Mouse (Mus musculus) midbrain, embryonic 11.5 days (tissue): ENCODE measurements around the gene Serpine3. TPM values are rescaled to one million over a fixed set of nuclear protein-coding genes. Genes with fewer than 3 reads are reported as not detected.
"Not testable (repeated sequence)": the region's sequence is repeated elsewhere in the genome, so short reads cannot be mapped to it uniquely, and the experiment has no call there.

ENCODE experiments used
- ATAC-seq: fragments of 200-750 bp; cut with Nextera tagmentation; 2 replicates; pipeline ENCODE4 v1.8.0; 2017; ENCODE audit warnings: moderate TSS enrichment, moderate library complexity; ENCODE audit not compliant: low FRiP score
- DNase-seq: peaks from one replicate; pipeline ENCODE4 v3.0.0; 2015; ENCODE audit warnings: low spot score; ENCODE audit errors: missing footprints
- H3K27ac ChIP-seq: fragments of 300-500 bp; sonication (generic); 2 replicates; pipeline ENCODE4 v1.5.1; 2014; ENCODE audit warnings: low read depth, low read length
- H3K27me3 ChIP-seq: fragments of 300-500 bp; sonication (generic); 2 replicates; pipeline ENCODE4 v1.6.1; 2014; ENCODE audit warnings: mild to moderate bottlenecking, low read length, moderate library complexity, mixed read lengths; ENCODE audit not compliant: control insufficient read depth, insufficient read depth
- H3K36me3 ChIP-seq: fragments of 300-500 bp; sonication (generic); 2 replicates; pipeline ENCODE4 v1.6.1; 2014; ENCODE audit warnings: mild to moderate bottlenecking, low read length, moderate library complexity, mixed read lengths; ENCODE audit not compliant: control insufficient read depth, insufficient read depth
- H3K4me1 ChIP-seq: fragments of 300-500 bp; sonication (generic); 2 replicates; pipeline ENCODE4 v1.6.1; 2014; ENCODE audit warnings: low read length; ENCODE audit not compliant: control insufficient read depth, insufficient read depth
- H3K4me2 ChIP-seq: fragments of 300-500 bp; sonication (generic); 2 replicates; pipeline ENCODE4 v1.6.1; 2014; ENCODE audit warnings: mild to moderate bottlenecking, moderate library complexity
- H3K4me3 ChIP-seq: fragments of 300-500 bp; sonication (generic); 2 replicates; pipeline ENCODE4 v1.5.1; 2014; ENCODE audit warnings: low read depth, low read length
- H3K9ac ChIP-seq: fragments of 300-500 bp; sonication (generic); 2 replicates; pipeline ENCODE4 v1.6.1; 2014; ENCODE audit warnings: low read length
- H3K9me3 ChIP-seq: fragments of 300-500 bp; sonication (generic); 2 replicates; pipeline ENCODE4 v1.6.1; 2016; ENCODE audit warnings: low read length; ENCODE audit not compliant: control insufficient read depth
- whole genome bisulfite sequencing: fragments of 180-500 bp; shearing (Covaris S2); extraction: QIAGEN DNeasy Blood & Tissue Kit; methylation state at CpG from one replicate; pipeline ENCODE4 v1.1.7; 2014; 5-methylcytosine and 5-hydroxymethylcytosine counted together
- polyA plus RNA-seq: library from polyadenylated mRNA; unstranded; fragments of >200 nt; fragmentation: Nextera tagmentation; extraction: Ambion mirVana; gene quantifications from 2 replicates; pipeline ENCODE4 v1.2.1, GENCODE M21; 2014

The Serpine3 gene
- polyA plus RNA-seq: not detected in 2 replicates

DNA sequence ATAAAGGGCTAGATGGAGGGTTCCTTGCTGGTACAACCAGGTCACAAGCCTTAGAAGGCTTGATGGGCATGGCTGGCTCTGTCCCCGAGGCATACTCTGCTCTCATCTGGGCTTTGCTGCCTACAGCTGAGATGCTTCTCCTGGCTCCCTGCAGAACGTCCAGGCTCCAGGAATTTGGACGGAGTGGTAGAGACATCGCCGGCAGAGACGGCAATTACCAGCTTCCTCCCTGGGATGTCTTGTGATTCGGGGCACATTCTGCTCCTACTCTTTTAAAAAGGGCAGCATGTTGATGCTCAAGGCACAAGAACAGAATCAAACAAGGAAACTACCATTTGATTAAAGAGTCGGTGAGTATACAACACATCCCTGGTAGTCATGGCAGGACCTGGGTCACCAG lies at the start of gene Serpine3:
TSS of gene Serpine3 (plus strand) at position 301 of the 400 bp plus-strand sequence.
- Histone ChIP-seq H3K4me1 (no peaks in the 10 kb centered on the region), H3K4me3 (no peak within 1 kb of the TSS), H3K27ac (no peak within 1 kb of the TSS), H3K9ac (no peak within 1 kb of the TSS), H3K9me3 (no peaks in the 10 kb centered on the region), H3K27me3 (no peaks in the 10 kb centered on the region), H3K36me3 (no peaks in the 10 kb centered on the region), H3K4me2 (no peak within 1 kb of the TSS)
- DNase-seq: no peak
- no peak for ATAC-seq
- WGBS: 86% methylated on average over 8 of the region's 8 CpGs

DNA sequence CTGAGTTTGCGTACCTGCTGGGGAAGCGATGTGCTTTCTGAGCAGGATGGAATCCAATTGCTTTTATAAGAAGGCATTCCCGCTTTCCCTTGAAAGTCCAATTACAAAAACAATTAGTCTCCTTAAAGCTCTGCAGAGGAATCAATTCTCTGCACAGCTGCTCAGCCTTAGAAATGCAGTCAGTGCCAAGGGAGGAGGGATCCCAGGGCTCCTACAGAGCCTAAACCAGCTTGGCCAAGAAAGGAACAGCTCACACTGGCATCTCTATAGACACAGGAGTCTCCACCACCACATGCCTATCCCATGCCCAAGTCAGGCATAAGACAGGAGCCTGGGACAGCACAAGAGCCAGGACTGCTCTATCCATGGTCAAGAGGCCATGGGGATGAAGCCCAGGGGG lies 41.1 kb upstream of the Serpine3 start:
- no peaks in the 10 kb centered on the region for H3K9me3 ChIP-seq
- no peak overlapping the region for H3K9ac ChIP-seq
- H3K27ac ChIP-seq: no peak overlapping the region
- WGBS: 68% methylated on average over 3 of the region's 3 CpGs
- H3K4me2 ChIP-seq: no peak overlapping the region
- no peak for ATAC-seq
- no peaks in the 10 kb centered on the region for H3K27me3 ChIP-seq
- no peaks in the 10 kb centered on the region for H3K36me3 ChIP-seq
- no peak overlapping the region for H3K4me3 ChIP-seq
- no peak for DNase-seq
- H3K4me1 ChIP-seq: no peaks in the 10 kb centered on the region; the same call in 1 of the 2 replicates

GRCm38 (mm10) chr14:62627951-62628350 lies 35.5 kb upstream of the Serpine3 start:
- Histone ChIP-seq H3K4me3 (no peak overlapping the region), H3K27ac (no peak overlapping the region), H3K36me3 (no peaks in the 10 kb centered on the region), H3K27me3 (no peaks in the 10 kb centered on the region), H3K9me3 (no peaks in the 10 kb centered on the region), H3K4me2 (no peak overlapping the region), H3K4me1 (no peaks in the 10 kb centered on the region; the same call in 1 of the 2 replicates), H3K9ac (no peak overlapping the region)
- 90% methylated on average over 5 of the region's 5 CpGs for WGBS
- no peak for ATAC-seq
- DNase-seq: no peak

GRCm38 (mm10) chr14:62637436-62638344 lies 25.8 kb upstream of the Serpine3 start:
- no peak overlapping the region for H3K9ac ChIP-seq
- no peak for ATAC-seq
- H3K27ac ChIP-seq: no peak overlapping the region
- no peaks in the 10 kb centered on the region for H3K36me3 ChIP-seq
- H3K9me3 ChIP-seq: no peaks in the 10 kb centered on the region
- no peak for DNase-seq
- peaks cover 4% of the 10 kb centered on the region; the same call in 1 of the 2 replicates for H3K4me1 ChIP-seq
- H3K4me3 ChIP-seq: no peak overlapping the region
- H3K4me2 ChIP-seq: no peak overlapping the region
- no peaks in the 10 kb centered on the region for H3K27me3 ChIP-seq
- 32% methylated on average over 9 of the region's 9 CpGs for WGBS

DNA sequence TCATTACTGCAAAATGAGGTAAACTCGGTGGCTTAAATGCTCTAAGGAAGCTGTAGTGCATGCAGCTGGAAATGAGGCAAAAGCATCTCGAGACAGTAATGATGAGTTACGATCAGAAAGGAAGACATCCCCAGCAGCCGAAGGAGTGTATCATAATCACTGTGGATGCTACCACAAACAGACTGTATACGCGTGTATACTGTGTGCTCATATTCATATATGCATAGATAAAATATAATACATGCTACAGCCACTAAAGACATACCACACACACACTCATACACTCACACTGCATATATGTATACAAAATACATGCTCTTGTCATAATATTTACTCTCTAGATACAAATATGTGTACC lies 25.1 kb upstream of the Serpine3 start:
- no peak overlapping the region for H3K9ac ChIP-seq
- WGBS: 53% methylated on average over 6 of the region's 6 CpGs
- H3K27ac ChIP-seq: no peak overlapping the region
- peaks cover 4% of the 10 kb centered on the region; the same call in 1 of the 2 replicates for H3K4me1 ChIP-seq
- no peaks in the 10 kb centered on the region for H3K27me3 ChIP-seq
- no peak overlapping the region for H3K4me2 ChIP-seq
- DNase-seq: no peak
- no peak overlapping the region for H3K4me3 ChIP-seq
- no peak for ATAC-seq
- no peaks in the 10 kb centered on the region for H3K36me3 ChIP-seq
- no peaks in the 10 kb centered on the region for H3K9me3 ChIP-seq

DNA sequence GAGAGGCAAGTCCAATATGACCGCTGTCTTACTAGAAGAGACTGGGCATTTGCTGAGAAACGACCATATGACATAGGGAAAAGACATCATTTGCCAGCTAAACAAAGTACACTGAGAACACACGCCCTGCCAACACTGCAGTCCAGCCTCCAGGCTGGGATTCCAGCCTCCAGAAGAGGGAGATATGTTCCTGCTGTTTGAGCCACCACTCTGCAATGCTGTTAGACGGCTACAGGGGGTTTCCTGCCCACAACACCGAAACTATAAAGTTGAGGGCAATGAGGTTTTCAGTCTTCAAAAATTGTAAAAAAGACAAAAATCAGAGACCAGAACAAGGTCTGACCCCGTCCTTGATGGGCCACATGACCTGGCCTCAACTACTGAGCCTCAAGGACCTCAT lies 24.4 kb upstream of the Serpine3 start:
- Histone ChIP-seq H3K4me2 (no peak overlapping the region), H3K9ac (no peak overlapping the region), H3K27me3 (no peaks in the 10 kb centered on the region), H3K4me3 (no peak overlapping the region), H3K36me3 (no peaks in the 10 kb centered on the region), H3K27ac (no peak overlapping the region), H3K9me3 (no peaks in the 10 kb centered on the region), H3K4me1 (peaks cover 4% of the 10 kb centered on the region; the same call in 1 of the 2 replicates)
- 76% methylated on average over 6 of the region's 6 CpGs for WGBS
- DNase-seq (no peak), ATAC-seq (no peak)

DNA sequence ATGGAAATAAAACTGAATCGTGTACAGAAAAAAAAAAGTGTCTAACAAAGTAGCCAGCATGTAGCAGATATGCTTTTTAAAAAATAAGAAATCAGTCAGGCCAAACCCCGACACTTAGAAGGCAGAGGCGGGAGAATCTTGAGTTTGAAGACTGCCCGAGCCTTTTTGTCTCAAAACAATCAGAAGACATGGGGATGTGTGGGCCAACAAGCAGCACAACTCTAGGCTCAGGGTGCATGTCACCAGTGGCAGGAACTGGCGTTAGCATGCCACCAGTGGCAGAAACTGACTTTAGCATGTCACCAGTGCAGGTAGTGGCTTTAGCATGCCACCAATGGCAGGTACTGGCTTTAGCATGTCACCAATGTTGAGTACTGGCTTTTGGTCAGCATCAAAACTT lies 23.9 kb upstream of the Serpine3 start:
- H3K36me3 ChIP-seq: no peaks in the 10 kb centered on the region
- ATAC-seq (no peak), DNase-seq (no peak)
- peaks cover 4% of the 10 kb centered on the region; the same call in 1 of the 2 replicates for H3K4me1 ChIP-seq
- no peaks in the 10 kb centered on the region for H3K27me3 ChIP-seq
- no peak overlapping the region for H3K4me2 ChIP-seq
- no peak overlapping the region for H3K4me3 ChIP-seq
- no peaks in the 10 kb centered on the region for H3K9me3 ChIP-seq
- H3K9ac ChIP-seq: no peak overlapping the region
- WGBS: 87% methylated on average over 5 of the region's 5 CpGs
- no peak overlapping the region for H3K27ac ChIP-seq

DNA sequence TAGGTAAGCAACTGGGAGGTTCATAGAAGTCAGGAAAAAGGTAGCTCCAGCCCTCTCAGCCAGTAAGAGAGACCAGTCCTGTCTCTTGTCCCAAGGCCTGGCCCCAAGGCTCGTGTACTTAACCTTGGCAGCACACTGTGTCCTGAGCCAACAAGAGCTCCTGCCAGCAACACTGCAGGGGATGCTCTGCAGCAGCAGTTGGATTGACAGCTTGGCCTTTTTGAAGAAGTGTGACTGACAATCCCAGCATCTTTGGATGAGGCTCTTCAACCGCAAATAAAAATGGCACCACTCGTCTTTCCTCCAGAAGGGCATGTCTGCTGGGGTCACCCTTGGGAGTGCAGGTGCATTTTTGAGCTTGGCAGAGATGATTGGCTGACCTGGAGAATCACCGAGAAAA lies 23.1 kb upstream of the Serpine3 start:
- WGBS: 69% methylated on average over 4 of the region's 4 CpGs
- Histone ChIP-seq H3K4me2 (no peak overlapping the region), H3K9ac (no peak overlapping the region), H3K4me3 (no peak overlapping the region), H3K36me3 (no peaks in the 10 kb centered on the region), H3K27me3 (no peaks in the 10 kb centered on the region), H3K9me3 (no peaks in the 10 kb centered on the region), H3K4me1 (peaks cover 4% of the 10 kb centered on the region; the same call in 1 of the 2 replicates), H3K27ac (no peak overlapping the region)
- DNase-seq: no peak
- ATAC-seq: no peak

- ATAC-seq, H3K27ac ChIP-seq, H3K9me3 ChIP-seq, H3K36me3 ChIP-seq, H3K4me2 ChIP-seq, H3K27me3 ChIP-seq, H3K4me3 ChIP-seq, DNase-seq, H3K4me1 ChIP-seq, H3K9ac ChIP-seq: not testable (repeated sequence)
- 94% methylated on average over 6 of the region's 7 CpGs for WGBS
Measured at GRCm38 (mm10) chr14:62642368-62642767, 21.1 kb upstream of the Serpine3 start.
